Mouse (Mus musculus) heart, postnatal 0 days (tissue): ENCODE results near the gene Trmt13.

Source experiments
- CTCF ChIP-seq: IDR thresholded peaks from 2 replicates; pipeline ENCODE4 v1.5.1; 2016; ENCODE audit warnings: antibody characterized with exemption, control low read depth, low read depth
- EP300 ChIP-seq: IDR thresholded peaks from 2 replicates; pipeline ENCODE4 v1.6.1; 2016; ENCODE audit warnings: antibody characterized with exemption, low read depth

- no peak for TF ChIP-seq CTCF
- no peak for TF ChIP-seq EP300
Measured at GRCm38 (mm10) chr3:116614295-116614892, at the start of gene Trmt13.
